Mouse (Mus musculus): ENCODE measurements around the gene Tmed9.

The Tmed9 gene

DNA sequence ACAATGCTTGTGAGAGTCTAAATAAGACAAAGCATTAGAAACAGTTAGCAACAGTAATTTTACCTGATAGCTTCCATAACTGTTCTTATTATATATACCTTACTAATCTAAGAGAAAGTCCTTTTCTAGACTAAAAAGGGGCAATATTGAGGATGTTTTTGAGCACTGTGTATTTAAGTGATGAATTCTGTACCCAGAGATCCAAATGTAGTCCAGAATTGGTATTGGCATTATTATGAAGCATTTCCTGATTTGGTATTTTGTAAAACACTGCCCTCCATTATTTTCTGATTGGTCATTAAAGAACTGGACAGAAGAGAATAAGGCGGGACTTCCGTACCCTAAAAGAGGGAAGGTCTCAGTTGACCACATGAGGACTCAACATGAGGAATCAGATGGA lies at the start of gene Tmed9:
Gene Tmed9 (plus strand): TSS at position 301 of the 400 bp plus-strand sequence.
- DNase-seq (ENCODE audit: low spot score) = no peak

GRCm38 (mm10) chr13:55523951-55524600 lies 49.5 kb upstream of the Tmed9 start:
- no peak for DNase-seq (ENCODE audit: low spot score)

DNA sequence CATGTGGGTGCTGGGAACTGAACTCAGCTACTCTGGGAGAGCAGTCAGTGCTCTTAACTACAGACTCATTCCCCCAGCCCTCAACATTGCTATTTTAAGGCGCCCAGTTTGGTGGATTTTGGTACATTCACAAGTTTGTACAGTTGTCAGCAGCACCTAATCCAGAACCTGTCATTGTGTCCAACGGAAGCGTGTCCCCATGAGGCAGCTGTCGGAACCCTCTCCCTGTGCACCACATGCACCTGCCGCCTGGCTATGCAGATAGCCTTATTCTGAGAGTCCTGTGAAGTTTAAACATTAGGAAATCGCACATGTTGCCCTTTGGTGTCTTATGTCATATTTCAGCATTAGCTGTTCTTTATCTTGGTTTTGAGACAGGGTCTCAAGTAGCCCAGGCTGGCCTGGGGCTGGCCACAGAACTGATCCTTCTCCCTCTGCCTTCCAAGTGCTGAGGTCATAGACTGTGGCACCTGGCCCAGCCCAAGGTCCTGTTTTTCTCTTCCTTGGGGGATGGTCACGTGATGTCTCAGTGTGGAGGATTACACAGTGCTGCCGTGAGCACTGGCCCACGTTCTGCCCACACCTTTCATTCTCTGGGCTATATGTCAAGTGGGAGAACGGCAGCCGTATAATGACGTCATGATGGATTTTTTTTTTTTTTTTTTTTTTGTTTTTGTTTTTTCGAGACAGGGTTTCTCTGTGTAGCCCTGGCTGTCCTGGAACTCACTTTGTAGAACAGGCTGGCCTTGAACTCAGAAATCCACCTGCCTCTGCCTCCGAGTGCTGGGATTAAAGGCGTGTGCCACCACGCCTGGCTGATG lies 47.6 kb upstream of the Tmed9 start:
- no peak for DNase-seq (ENCODE audit: low spot score)

GRCm38 (mm10) chr13:55527212-55527611 lies 46.3 kb upstream of the Tmed9 start:
- DNase-seq (ENCODE audit: low spot score) = no peak

- DNase-seq (ENCODE audit: low spot score) = no peak
These were observed 45.4 kb upstream of the Tmed9 start for GRCm38 (mm10) chr13:55527834-55528772.

DNA sequence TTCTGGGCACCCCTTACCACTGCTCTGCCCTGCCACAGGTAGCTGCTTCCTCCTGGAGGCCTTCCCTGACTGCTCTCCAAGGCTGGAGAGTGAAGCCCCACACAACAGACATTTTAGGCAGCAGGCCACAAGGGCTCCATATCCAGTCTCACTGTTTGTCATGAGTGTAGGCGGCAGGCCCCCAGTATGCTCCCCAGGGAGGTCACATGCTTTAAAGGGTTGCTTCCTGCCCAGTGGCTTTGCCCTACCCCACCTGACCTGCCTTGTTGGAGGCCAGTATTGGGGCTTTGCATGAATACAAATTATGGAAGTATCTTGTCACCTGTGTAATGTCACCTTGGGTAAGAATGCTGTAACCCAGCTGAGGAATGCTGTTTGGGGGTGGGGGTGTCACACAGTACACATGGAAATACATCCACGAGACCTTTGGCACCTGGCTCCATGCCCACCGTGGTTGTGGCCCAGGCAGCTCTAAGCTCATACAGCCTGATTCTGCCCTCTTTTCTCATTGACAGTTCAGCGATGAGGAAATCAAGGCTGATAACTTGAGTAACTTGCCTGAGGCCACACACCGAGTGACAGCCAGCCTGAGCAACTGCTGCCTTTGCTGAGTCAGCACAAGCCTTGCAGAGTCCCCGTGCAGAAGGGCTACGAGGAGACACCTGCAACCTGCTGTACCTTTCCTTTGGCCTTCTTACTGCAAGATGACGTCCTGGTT lies 44.2 kb upstream of the Tmed9 start, which contains the start of gene Dok3:
Gene Dok3 (minus strand): TSS at position 99 of the 718 bp plus-strand sequence.
- peak; percentile 51 for DNase-seq (ENCODE audit: low spot score)

GRCm38 (mm10) chr13:55535191-55535590 lies 38.3 kb upstream of the Tmed9 start:
- DNase-seq (ENCODE audit: low spot score) = no peak

- no peak for DNase-seq (ENCODE audit: low spot score)
These were observed 37.7 kb upstream of the Tmed9 start for GRCm38 (mm10) chr13:55535796-55536193.

- DNase-seq (ENCODE audit: low spot score) = peak; percentile 97
These were observed 37.0 kb upstream of the Tmed9 start, which contains the start of gene Ddx41 for GRCm38 (mm10) chr13:55536194-55537175. Gene Ddx41, minus strand, starts transcription at chr13:55536658.

- DNase-seq (ENCODE audit: low spot score) = no peak
These were observed 32.6 kb upstream of the Tmed9 start for GRCm38 (mm10) chr13:55540933-55541332.

GRCm38 (mm10) chr13:55542891-55543290 lies 30.6 kb upstream of the Tmed9 start:
- DNase-seq (ENCODE audit: low spot score) = no peak

DNA sequence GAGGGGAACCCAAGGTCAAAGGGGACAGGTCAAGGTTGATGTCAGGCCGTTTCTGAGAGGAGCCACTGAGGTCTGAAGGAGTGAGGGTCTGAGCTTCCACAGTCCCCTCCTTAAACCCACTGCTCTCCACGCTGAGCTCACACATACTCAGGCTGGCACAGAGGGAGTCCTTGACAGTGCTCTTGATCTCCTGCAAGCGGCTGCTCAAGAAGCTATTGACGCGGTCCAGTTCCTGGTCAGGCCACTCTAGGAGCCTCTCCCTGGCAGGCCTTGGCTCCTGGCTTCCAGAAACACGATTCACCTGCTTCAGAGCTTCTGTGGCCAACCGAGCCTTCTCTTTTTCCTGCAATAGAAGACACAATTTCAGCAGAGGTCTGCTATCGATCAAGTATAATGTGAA lies 30.1 kb upstream of the Tmed9 start:
- DNase-seq (ENCODE audit: low spot score) = no peak

DNA sequence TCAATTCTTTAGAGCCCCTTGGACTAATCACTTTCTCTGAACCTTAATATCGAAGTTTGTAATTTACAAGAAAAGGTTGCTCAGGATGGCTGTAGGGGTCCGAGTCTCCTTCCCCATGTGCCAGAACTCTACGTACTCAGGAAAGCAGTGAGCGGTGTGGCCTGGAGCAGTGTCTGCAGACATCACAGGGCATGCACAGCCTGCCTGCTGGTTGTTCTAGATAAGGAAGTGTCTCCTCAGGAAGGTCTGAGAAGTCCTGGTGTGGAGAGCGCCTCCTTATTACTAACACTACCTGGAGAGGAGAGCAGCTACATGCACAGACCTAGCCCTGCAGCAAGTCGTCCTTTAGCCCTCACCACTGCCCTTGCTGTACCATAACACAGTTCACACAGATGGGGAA lies 28.7 kb upstream of the Tmed9 start:
- no peak for DNase-seq (ENCODE audit: low spot score)

DNA sequence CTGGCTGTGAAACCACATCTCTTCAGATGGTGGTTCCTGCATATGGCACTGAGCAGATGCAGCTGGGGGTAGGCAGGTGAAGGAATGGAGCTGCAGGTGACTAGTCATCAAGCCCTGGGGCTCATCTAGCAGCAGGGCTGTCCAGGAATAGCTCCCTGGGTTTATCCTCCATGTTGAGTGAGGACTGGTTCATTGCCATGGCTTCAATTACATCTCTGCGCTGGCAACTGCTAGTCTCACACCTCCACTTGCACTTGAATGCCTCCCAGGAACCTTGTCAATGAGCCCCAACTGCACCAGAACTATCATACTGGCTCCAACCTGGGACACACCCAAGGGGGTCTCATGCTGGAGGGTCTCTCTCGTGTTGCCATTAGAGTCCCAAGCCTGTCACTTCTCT lies 25.6 kb upstream of the Tmed9 start:
- no peak for DNase-seq (ENCODE audit: low spot score)

- no peak for DNase-seq (ENCODE audit: low spot score)
These were observed 25.1 kb upstream of the Tmed9 start for GRCm38 (mm10) chr13:55548426-55548825.

GRCm38 (mm10) chr13:55549061-55549460 lies 24.5 kb upstream of the Tmed9 start:
- DNase-seq (ENCODE audit: low spot score) = no peak

DNA sequence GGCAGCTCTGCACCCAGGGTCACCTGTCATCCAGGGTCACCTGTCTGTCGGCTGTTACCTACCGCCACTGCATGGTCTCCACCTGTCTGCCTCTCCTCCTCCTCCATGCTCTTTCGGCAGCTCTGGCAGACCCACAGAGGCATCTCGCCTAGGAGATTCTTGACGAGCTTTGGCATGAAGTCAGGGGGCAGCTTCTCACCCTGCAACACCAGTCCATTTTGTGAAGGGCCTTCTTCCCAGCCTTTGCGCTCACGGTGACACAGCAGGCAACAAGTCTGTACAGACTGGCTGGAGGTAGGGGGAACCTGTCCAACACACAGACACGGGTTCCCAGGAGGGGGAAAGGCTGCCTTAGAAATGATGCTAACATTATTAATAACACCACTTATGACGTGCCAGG lies 17.6 kb upstream of the Tmed9 start:
- DNase-seq (ENCODE audit: low spot score) = no peak

- no peak for DNase-seq (ENCODE audit: low spot score)
These were observed 16.0 kb upstream of the Tmed9 start for GRCm38 (mm10) chr13:55557499-55557898.

DNA sequence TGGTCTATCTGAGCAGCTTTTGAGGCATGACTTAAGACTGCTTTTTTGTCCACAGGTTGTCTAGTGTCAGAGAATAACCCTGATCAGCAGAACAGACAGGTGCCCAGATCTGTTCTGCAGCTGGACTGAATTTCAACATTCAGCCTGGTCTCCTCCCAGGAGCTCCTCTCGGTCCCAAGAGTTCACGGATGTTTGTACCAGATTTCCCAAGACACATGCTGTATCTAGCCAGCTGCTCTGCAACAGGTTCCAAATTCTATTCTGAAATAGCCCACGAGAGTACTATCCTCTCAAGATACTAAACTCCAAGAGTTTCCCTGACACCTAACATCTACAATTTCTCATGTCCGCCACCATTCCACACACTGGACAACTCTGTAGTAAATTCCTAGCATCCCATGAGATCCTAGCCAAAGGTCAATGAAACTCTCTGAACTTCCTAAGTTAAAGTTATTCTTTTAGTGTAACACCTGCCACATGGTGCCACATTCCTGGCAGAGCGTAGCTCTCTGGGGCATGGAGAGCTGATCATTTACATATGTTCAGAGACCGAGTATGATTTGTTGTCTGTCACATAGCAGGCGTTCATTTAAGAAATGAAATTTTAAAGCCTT lies 10.2 kb upstream of the Tmed9 start:
- no peak for DNase-seq (ENCODE audit: low spot score)

GRCm38 (mm10) chr13:55567001-55567400 lies 6.5 kb upstream of the Tmed9 start:
- DNase-seq (ENCODE audit: low spot score) = no peak

Measured in spleen, adult 12 weeks (tissue).